Comparison of ENCODE assay signal across 8 mouse cellular contexts in genomic region chrX:7919601-7920383, GRCm38 (mm10). TPM values are rescaled to one million over a fixed set of nuclear protein-coding genes. Genes with fewer than 3 reads are reported as not detected.
DNase-seq lines count a peak whose midpoint lies in the region; ATAC-seq lines count a peak whose summit lies in the region.

Gene Pcsk1n, plus strand, starts transcription at chrX:7919822.

- no peak within 1 kb of the TSS for H3K27ac ChIP-seq in kidney, embryonic 14.5 days (ENCODE audit: low read depth, low read length)

- no peaks in the 10 kb centered on the region for H3K4me1 ChIP-seq in kidney, embryonic 14.5 days (ENCODE audit: control insufficient read depth, insufficient read depth, low read length)

- WGBS in kidney, embryonic 14.5 days: 20% methylated on average over 40 of the region's 40 CpGs

- no peak for DNase-seq in kidney, adult 9 months
- DNase-seq in cerebellum, adult 9-10 months: peak; percentile 69
- DNase-seq in frontal cortex, postnatal 10 days (ENCODE audit: low spot score in 2 of 2): peak; percentile 39 to 41
- peak in 1 of 2 experiments; percentile 36 for DNase-seq in left cerebral cortex, adult 8-10 months (ENCODE audit: low spot score in 2 of 2)
- DNase-seq in retina, adult 2 months (ENCODE audit: low read depth, low spot score): peak; percentile 62
- DNase-seq in adipocyte (ENCODE audit: low spot score): no peak
- DNase-seq in urinary bladder, postnatal 36 days (ENCODE audit: low spot score in 2 of 2): no peak

- peak; percentile 62 for ATAC-seq in kidney, embryonic 14.5 days (ENCODE audit: low FRiP score, low TSS enrichment)

- peak within 1 kb of the TSS; percentile 29 for H3K4me2 ChIP-seq in kidney, embryonic 14.5 days (replicated peaks; ENCODE audit: low read depth, low read length)

- peaks cover 35% of the 10 kb centered on the region for H3K27me3 ChIP-seq in kidney, embryonic 14.5 days (ENCODE audit: control insufficient read depth, insufficient read depth, low read length)

- no peak within 1 kb of the TSS for H3K9ac ChIP-seq in kidney, embryonic 14.5 days (ENCODE audit: low read depth, low read length)

- H3K9me3 ChIP-seq in kidney, embryonic 14.5 days (ENCODE audit: control insufficient read depth, low read length): no peaks in the 10 kb centered on the region

- H3K4me3 ChIP-seq in kidney, embryonic 14.5 days (ENCODE audit: low read length): peak within 1 kb of the TSS; percentile 17

- no peaks in the 10 kb centered on the region for H3K36me3 ChIP-seq in kidney, embryonic 14.5 days (ENCODE audit: control insufficient read depth, insufficient read depth, low read length)

RNA-seq across cellular contexts. Expression of gene Pcsk1n, which starts in this region (rescaled TPM):
- polyA plus RNA-seq in kidney, embryonic 14.5 days (2014; fragmentation: Nextera tagmentation; extraction: Ambion mirVana): 0.09 and 0.14 TPM in 2 replicates
- total RNA-seq in left cerebral cortex, adult 8-10 months (2022): 100 to 1,000 TPM; 412 to 461 (median 441) TPM

Comparison
In these comparisons a context has a peak if more than half of its experiments do, and no peak if none do; other contexts are left out.
1. Peak in ATAC-seq, H3K4me3 ChIP-seq and H3K4me2 ChIP-seq in kidney, embryonic 14.5 days; RNA of the gene not detected or under 1 TPM.
2. DNase-seq: peak in cerebellum, adult 9-10 months (single experiment), frontal cortex, postnatal 10 days (2 of 2) and retina, adult 2 months (single experiment); none in kidney, adult 9 months (single experiment), adipocyte (single experiment) and urinary bladder, postnatal 36 days (0 of 2).